Mouse (Mus musculus) embryonic fibroblast, embryonic 13.5 days (primary cell): ENCODE results near the gene Vav2. TPM values are rescaled to one million over a fixed set of nuclear protein-coding genes. Genes with fewer than 3 reads are reported as not detected.

Source experiments
- H3K27ac ChIP-seq: 2 replicates; pipeline ENCODE4 v1.5.1; 2012; ENCODE audit warnings: low read length, control low read depth, inconsistent platforms; ENCODE audit not compliant: insufficient read depth
- H3K4me1 ChIP-seq: 2 replicates; pipeline ENCODE4 v1.6.1; 2011; ENCODE audit warnings: low read length; ENCODE audit not compliant: control insufficient read depth, insufficient read depth
- H3K4me3 ChIP-seq: 2 replicates; pipeline ENCODE4 v1.5.1; 2011; ENCODE audit warnings: mild to moderate bottlenecking, control low read depth, low read length; ENCODE audit not compliant: insufficient read depth
- CTCF ChIP-seq: IDR thresholded peaks from 2 replicates; pipeline ENCODE4 v1.5.1; 2011; ENCODE audit warnings: mild to moderate bottlenecking, control low read depth, low read length, moderate library complexity, borderline replicate concordance; ENCODE audit not compliant: insufficient read depth
- POLR2A ChIP-seq: IDR thresholded peaks from 2 replicates; pipeline ENCODE4 v1.6.1; 2011; ENCODE audit warnings: low read depth, mild to moderate bottlenecking, control low read depth, low read length, moderate library complexity
- polyA plus RNA-seq: library from polyadenylated mRNA; stranded (reverse); fragments of >200 nt; gene quantifications from 2 replicates; pipeline ENCODE4 v1.2.4, GENCODE M21; 2011; ENCODE audit warnings: low read depth; ENCODE audit not compliant: missing spikeins, insufficient read length

Gene Vav2
- polyA plus RNA-seq, 1 experiment: 8.6 TPM

DNA sequence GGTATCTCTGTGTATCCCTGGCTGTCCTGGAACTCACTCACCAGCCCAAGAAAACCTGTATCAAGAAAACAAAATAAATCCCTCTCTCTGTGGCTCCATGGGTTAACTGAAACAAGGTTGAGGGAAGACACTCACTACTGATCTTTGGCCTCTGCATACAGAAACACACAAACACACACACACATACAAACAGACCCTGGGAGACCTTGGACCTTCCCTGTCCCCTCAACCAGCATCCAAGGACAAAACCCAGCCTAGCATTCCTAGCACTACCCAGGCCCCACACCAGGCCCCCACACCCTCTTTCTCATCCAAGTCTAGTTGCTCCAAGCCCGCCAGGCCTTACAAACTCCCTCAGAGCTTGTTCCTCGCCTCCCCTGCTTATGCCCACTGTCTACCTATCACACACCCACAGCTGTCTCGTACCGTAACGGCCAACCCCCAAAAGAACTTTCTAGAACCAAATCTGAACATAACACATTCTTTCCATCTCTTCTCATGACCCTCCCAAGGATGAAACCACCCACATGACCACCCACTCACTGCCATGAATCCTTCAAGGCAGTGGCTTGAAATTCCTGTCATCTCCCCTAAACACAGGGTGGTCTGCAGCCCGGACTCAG, 16.2 kb downstream of the Vav2 start:
- no peak overlapping the region for H3K4me3 ChIP-seq
- H3K4me1 ChIP-seq: peaks cover 18% of the 10 kb centered on the region
- H3K27ac ChIP-seq: no peak overlapping the region
- no peak for TF ChIP-seq CTCF

DNA sequence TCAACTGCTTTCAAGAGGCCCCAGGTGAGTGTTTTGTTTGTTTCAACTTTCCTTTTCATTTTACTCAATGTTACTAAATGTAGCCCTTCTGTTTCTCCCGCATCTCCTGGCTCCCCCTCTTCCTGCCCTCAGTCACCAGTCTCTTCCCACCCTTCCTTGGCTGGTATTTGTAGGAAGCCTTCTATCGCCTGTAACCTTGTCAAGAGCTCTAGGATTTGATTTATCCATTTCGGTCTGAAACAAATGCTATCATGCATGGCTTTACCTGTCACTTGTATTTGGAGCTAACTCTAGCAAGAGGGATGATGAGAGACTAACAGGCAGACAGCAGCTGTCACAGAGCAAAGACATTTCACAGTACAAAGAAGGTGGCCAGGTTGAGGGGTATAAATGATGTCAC, 18.6 kb downstream of the Vav2 start:
- peaks cover 6% of the 10 kb centered on the region for H3K4me1 ChIP-seq
- TF ChIP-seq POLR2A (no peak), CTCF (no peak)

DNA sequence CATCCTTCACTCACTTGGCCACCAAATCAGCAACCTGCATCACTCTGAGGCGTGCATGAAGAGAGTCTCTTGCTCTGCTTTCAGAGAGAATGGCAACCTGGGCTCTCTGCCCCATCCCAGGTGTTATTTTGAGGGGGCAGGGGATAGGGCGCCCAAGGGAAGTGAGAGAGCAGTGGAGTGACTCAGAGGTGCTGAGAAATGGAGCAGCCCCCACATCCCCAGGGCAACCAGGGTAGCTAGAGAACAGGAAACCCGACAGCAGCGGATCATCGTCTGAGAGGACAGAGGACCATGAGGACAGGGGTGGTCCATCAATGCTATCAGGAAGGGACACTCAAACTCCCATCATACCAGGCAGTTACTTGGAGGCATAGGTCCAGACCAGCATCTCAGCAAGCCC, 19.9 kb downstream of the Vav2 start:
- H3K27ac ChIP-seq: no peak overlapping the region
- H3K4me3 ChIP-seq: no peak overlapping the region
- TF ChIP-seq POLR2A (no peak), CTCF (no peak)
- 0 out of 2 replicates have a peak, but pooled peaks cover 2% of the 10 kb centered on the region for H3K4me1 ChIP-seq

More for the DNA sequence above, 18.6 kb downstream of the Vav2 start:
- H3K4me3 ChIP-seq: no peak overlapping the region
- no peak overlapping the region for H3K27ac ChIP-seq

DNA sequence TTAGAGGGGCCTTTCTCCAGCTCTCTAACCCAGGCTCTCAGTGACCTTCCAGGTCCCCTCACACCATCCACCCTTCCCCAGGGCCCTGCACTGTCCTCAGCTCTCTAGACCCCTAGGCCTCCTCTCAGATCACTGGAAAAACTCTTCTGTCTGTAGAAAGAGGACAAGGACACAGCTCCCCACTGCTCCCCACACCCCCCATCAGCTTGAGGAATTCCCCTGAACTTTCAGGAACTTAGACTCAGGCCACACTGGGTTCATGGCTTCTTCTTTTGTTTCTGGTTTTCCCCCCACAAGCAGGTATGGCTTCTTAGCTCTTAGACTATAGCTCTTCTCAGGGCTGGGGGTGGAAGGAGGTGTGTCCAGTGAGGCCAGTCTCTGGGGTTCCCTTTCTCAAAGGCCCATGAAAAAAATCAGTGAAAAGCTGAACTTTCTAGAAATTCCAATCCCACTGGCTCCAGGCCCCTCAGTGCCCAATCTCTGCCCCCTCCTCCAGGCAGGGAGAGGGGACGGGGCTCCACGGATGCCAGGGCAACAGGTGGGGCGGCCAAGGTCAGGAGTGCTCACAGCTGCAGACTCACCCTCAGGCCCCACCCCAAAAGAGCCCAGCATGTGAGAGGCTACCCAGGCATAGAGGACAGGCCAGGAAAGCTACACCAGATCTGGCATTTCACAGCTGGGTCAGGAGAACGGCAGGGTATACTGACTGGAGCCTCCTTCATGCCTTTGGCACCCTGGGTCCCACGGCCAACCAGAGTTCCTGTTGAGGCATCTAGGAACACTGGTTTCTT, 21.5 kb downstream of the Vav2 start:
- TF ChIP-seq CTCF (no peak), POLR2A (no peak)
- no peak overlapping the region for H3K27ac ChIP-seq
- H3K4me3 ChIP-seq: no peak overlapping the region
- no peaks in the 10 kb centered on the region for H3K4me1 ChIP-seq

DNA sequence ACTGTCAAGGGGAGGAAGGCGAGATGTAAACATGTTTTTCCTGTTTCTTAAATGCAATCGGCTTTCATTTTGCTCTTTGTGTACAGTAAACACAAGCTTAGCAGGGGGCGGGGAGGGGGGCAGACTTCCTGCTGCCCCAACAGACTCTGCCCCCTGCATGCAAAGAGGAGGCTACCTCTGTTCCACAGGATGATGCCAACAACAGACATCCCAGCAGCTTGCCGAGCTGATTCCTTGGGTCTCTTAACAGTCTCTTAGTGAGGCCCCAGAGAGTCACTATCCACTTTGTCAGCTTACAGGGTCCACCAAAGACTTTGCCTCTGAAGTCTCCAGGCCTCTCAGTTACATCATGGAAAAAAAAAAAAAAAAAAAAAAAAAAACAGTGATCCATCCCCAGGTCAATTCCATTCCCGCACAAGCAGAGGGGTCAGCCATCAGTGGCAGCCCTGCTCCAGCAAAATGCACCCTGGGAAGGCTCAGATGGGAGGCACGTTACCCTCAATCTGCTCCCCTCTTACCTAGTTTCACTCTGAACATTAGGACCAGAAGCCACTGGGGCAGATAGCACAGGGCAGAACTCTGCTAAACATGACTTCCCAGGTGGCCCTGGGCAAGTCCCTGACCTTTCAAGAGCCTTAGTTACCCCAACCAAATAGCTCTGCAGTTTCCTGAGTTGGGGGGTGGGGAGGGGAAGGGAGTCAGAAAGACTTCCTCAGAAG, 22.3 kb downstream of the Vav2 start:
- TF ChIP-seq POLR2A (no peak), CTCF (no peak)
- Histone ChIP-seq H3K27ac (no peak overlapping the region), H3K4me1 (no peaks in the 10 kb centered on the region), H3K4me3 (no peak overlapping the region)

DNA sequence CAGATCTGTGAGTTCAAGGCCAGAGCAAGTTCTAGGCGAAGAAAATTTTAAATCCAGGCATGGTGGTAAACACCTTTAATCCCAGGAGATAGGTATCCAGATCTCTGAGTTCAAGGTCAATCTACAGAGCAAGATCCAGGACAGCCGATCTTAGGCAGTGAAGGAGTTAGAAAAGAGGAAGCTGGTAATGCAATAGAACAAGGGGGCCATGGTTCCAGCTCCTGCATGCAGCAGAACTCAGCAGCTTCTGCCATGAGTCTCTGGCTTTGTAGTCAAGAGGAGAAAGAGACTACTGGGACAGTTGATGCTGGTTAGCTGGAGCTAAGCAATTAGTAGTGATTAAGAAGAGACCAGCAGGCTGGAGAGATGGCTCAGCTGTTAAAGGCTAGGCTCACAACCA, 25.3 kb downstream of the Vav2 start:
- Histone ChIP-seq H3K27ac (no peak overlapping the region), H3K4me1 (no peaks in the 10 kb centered on the region), H3K4me3 (no peak overlapping the region)
- TF ChIP-seq CTCF (no peak), POLR2A (no peak)

DNA sequence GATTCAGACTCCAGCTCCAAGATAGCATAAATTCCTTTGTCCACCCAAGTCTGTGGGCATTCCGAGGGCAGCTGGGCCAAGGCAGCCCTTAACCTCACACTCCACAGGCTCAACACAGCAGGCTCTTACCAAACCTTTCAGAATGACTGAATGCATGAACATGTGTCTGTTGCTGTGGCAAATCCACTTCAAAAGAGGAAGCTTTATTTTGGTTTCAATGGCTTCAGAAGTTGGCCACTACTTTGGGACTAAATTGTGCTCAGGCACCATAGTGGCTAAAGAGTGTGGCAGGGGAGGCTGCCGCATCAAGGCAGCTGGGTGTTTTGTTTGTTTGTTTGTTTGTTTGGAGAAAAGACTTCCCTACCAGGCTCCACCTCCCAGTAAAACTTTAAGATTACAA, 26.8 kb downstream of the Vav2 start:
- Histone ChIP-seq H3K4me3 (no peak overlapping the region), H3K4me1 (no peaks in the 10 kb centered on the region), H3K27ac (no peak overlapping the region)
- no peak for TF ChIP-seq POLR2A

DNA sequence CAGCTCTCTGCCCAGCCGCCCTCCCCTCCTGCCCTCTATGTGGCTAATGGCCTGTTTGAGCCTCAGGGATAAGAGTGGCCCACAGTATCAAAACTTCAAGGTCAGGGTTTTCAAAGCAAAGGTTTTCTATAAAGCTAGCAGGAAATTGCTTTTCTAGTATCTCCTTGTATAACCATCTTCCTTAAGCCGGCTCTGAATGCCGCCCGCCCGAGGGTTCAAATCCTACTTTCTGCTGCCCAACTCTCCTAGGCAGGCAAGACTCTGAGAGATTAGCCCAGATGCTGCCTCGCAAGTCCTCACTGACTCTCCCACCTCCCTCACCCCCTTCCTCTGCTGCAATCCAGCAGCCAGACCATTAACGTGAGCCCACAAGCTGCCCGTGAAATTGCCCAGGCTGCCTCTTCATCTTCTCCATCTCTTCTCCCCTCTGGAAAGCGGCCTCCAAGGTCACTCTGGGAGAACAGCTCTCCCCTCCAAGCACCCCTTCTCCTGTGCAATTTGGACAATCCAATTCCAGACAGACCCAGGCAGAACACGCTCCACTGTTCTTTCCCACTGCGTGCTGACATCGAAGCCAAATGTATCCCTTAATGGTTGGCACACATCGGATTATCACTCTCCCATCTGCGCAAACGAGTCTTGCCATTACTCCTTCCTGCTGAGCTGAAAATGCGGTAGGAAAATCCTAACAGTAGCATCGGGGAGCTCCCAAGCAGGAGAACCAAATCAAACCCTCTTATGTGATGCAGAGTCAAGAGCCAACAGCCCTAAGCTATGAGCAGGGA, 30.0 kb downstream of the Vav2 start:
- no peak overlapping the region for H3K27ac ChIP-seq
- no peaks in the 10 kb centered on the region; the same call in 1 of the 2 replicates for H3K4me1 ChIP-seq
- H3K4me3 ChIP-seq: no peak overlapping the region
- TF ChIP-seq CTCF (no peak), POLR2A (no peak)

DNA sequence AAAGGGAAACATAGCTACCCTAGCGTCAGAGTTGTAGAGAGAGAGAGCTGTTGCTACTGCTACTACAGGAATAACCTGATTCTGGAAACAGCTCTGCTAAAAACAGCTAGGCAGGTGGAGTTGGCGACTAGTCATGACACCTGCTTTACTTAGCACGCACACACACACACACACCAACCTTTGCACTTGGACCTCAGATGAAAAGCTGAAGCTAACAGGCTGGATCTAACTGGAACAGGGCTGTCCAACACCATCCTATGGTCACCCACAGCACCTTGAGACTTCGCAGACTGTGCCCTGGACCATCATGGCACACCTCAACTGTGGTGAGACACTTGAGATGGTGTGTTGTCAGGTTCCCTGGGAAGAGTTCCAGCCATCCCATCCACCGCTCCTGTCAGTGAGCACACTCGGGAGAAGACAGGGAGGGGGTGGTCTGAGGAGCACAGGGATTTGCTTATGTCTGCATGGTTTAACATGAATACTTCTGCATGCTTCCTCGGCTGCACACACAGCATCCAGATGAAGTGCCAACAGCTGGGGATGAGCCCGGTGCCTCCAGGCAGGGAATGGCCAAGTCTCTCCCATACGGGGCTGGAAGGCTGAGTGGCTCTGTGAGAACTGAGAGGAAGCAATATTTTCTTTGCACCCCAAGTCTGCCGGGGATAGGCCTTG, 32.5 kb downstream of the Vav2 start:
- Histone ChIP-seq H3K4me1 (no peaks in the 10 kb centered on the region; the same call in 1 of the 2 replicates), H3K4me3 (no peak overlapping the region), H3K27ac (no peak overlapping the region)
- no peak for TF ChIP-seq POLR2A
- no peak for TF ChIP-seq CTCF
